Mouse (Mus musculus) erythroblast, embryonic 14.5 days (primary cell): ENCODE data around the gene Ap3d1. TPM values are rescaled to one million over a fixed set of nuclear protein-coding genes. Genes with fewer than 3 reads are reported as not detected.
A peak's percentile ranks its signal among the peaks of the same experiment; 100 is the strongest.

Experiments used
- H3K27me3 ChIP-seq: 2 replicates; pipeline ENCODE4 v1.6.1; 2012; ENCODE audit warnings: inconsistent platforms; ENCODE audit not compliant: control insufficient read depth
- H3K36me3 ChIP-seq: 2 replicates; pipeline ENCODE4 v1.6.1; 2012; ENCODE audit warnings: mild to moderate bottlenecking, inconsistent platforms; ENCODE audit not compliant: control insufficient read depth
- H3K4me1 ChIP-seq: 2 replicates; pipeline ENCODE4 v1.6.1; 2012; ENCODE audit warnings: inconsistent platforms; ENCODE audit not compliant: control insufficient read depth
- H3K4me3 ChIP-seq: replicated peaks from 2 replicates; pipeline ENCODE3; 2012; ENCODE audit warnings: moderate library complexity, mild to moderate bottlenecking, inconsistent platforms
- H3K9me3 ChIP-seq: 2 replicates; pipeline ENCODE4 v1.6.1; 2012; ENCODE audit warnings: low read length, inconsistent platforms, mixed read lengths; ENCODE audit not compliant: control insufficient read depth
- GATA1 ChIP-seq: IDR thresholded peaks from 2 replicates; pipeline ENCODE4 v1.6.1; 2012; ENCODE audit warnings: low read length, inconsistent platforms, mixed read lengths
- TAL1 ChIP-seq: IDR thresholded peaks from 3 replicates; pipeline ENCODE4 v1.6.1; 2012; ENCODE audit warnings: low read length, inconsistent platforms, mixed read lengths
- polyA plus RNA-seq: library from polyadenylated mRNA; stranded (reverse); fragments of >175 nt; gene quantifications from 2 replicates; pipeline ENCODE4 v1.2.3, GENCODE M21; 2012

The Ap3d1 gene
- polyA plus RNA-seq, 1 experiment: 2.6 TPM

GRCm38 (mm10) chr10:80666837-80667412, 75.1 kb downstream of the Ap3d1 start:
- H3K27me3 ChIP-seq: no peaks in the 10 kb centered on the region
- H3K4me1 ChIP-seq: peaks cover 83% of the 10 kb centered on the region
- H3K4me3 ChIP-seq: no peak overlapping the region
- TF ChIP-seq GATA1 (no peak), TAL1 (no peak)
- peaks cover 70% of the 10 kb centered on the region for H3K36me3 ChIP-seq
- no peaks in the 10 kb centered on the region for H3K9me3 ChIP-seq

DNA sequence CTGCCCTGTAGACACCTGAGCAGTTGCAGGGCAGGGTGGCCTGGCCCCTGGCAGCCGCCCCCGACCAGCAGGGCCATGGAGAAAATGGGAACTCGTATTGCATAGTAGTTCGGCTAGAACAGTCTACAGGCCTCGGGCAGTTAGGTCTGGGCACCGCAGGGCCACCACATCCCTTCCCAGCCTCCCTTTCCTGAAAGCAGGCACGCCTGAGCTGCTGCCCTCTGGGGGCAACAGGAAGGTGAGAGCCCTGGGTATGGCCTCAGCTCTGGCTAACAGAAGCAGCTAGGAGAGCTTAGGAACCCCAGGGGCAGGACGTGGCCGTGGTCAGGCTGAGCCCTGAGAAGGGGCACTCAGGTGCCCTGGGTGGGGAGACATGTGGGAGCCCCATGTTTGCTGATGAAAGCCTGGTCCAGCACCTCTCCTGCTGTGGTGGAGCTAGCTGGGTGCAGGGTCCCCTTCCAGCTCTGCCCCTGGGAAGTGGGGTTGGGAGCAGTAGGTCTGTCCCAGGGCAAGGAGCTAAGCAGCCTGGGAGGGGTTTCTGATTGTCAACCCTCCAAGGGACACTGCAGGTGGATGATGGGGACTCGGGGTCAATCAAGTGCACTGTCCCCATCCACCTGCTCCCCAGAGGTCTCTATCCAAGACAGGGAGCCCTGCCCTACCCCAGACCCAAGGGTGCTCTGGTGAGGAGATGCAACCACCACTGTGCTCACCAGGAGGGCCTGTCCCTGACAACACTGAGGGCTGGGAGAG, 75.9 kb downstream of the Ap3d1 start:
- Histone ChIP-seq H3K4me3 (no peak overlapping the region), H3K27me3 (no peaks in the 10 kb centered on the region), H3K4me1 (peaks cover 79% of the 10 kb centered on the region), H3K9me3 (no peaks in the 10 kb centered on the region), H3K36me3 (peaks cover 62% of the 10 kb centered on the region)
- TF ChIP-seq GATA1 (no peak), TAL1 (no peak)

GRCm38 (mm10) chr10:80665459-80665858, 76.6 kb downstream of the Ap3d1 start:
- TF ChIP-seq TAL1: no peak
- no peak for TF ChIP-seq GATA1
- H3K36me3 ChIP-seq: peaks cover 55% of the 10 kb centered on the region
- H3K27me3 ChIP-seq: no peaks in the 10 kb centered on the region
- no peaks in the 10 kb centered on the region for H3K9me3 ChIP-seq
- peaks cover 78% of the 10 kb centered on the region for H3K4me1 ChIP-seq
- H3K4me3 ChIP-seq: peak overlapping the region; percentile 6

- no peaks in the 10 kb centered on the region for H3K27me3 ChIP-seq
- no peak for TF ChIP-seq TAL1
- TF ChIP-seq GATA1: no peak
- peaks cover 73% of the 10 kb centered on the region for H3K4me1 ChIP-seq
- H3K36me3 ChIP-seq: peaks cover 50% of the 10 kb centered on the region
- no peaks in the 10 kb centered on the region for H3K9me3 ChIP-seq
- peak overlapping the region; percentile 27 for H3K4me3 ChIP-seq
These were observed 77.1 kb downstream of the Ap3d1 start for GRCm38 (mm10) chr10:80665016-80665380.

DNA sequence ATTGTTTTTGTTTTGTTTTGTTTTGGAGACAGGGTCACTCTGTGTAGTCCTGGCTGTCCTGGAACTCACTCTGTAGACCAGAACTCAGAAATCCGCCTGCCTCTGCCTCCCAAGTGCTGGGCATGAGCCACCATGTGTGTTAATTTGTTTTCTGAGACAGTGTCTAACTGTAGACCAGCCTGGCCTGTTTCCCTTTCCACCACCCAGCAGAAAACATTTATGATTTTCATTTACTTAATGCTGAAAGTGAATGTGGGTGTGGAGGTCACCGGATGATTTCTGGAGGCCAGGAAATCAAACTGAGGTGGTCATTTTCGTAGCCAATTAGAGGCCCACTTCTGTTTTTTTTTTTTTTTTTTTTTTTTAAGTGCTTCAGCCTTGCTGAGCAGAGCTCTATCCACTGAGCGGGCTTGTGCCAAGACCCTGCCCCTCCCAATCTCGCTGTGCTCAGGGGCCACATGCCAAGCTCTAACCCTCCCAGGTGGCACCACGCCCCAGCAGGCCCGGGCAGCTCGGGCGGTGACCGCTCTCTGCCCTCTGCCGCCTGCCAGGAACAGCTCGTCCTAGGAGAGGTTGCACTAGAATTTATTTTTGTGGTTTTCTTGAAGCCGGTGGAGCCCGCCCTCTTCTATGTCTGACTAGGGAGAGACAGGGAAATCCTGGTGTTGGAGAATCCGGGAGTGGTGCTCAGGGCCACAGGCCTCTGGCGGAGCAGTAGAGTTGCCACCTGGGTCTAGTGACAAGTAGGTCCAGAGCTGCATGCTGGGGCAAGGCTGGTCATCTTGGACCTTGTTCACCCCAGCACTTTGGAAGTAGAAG, 77.7 kb downstream of the Ap3d1 start:
- peaks cover 72% of the 10 kb centered on the region for H3K4me1 ChIP-seq
- no peaks in the 10 kb centered on the region for H3K9me3 ChIP-seq
- peaks cover 44% of the 10 kb centered on the region for H3K36me3 ChIP-seq
- TF ChIP-seq TAL1: no peak
- no peak for TF ChIP-seq GATA1
- H3K4me3 ChIP-seq: peak overlapping the region; percentile 27
- no peaks in the 10 kb centered on the region for H3K27me3 ChIP-seq

GRCm38 (mm10) chr10:80663485-80664196, 78.4 kb downstream of the Ap3d1 start:
- H3K4me3 ChIP-seq: no peak overlapping the region
- H3K4me1 ChIP-seq: peaks cover 72% of the 10 kb centered on the region
- H3K36me3 ChIP-seq: peaks cover 37% of the 10 kb centered on the region
- TF ChIP-seq TAL1: no peak
- TF ChIP-seq GATA1: no peak
- no peaks in the 10 kb centered on the region for H3K9me3 ChIP-seq
- no peaks in the 10 kb centered on the region for H3K27me3 ChIP-seq

DNA sequence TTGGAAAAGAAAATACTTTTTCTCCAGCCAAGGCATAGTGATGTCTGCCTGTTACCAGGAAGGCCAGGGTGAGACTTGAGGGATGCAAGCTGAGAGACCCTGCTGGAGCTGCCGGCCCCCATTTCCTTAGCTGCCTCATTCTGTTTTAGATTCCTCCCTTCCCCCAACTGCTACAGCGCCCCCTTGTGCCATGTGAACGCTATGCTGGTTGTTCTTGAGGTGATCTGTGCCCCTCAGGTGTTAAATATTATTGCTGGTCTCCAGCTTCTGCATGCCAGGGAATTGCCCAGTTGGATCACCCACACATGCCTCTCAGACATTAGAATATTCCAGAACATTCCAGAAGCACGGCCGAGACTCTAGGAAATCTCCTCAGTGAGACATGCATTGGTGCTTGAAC, 80.9 kb downstream of the Ap3d1 start:
- Histone ChIP-seq H3K27me3 (no peaks in the 10 kb centered on the region), H3K36me3 (peaks cover 12% of the 10 kb centered on the region), H3K4me1 (peaks cover 80% of the 10 kb centered on the region), H3K4me3 (no peak overlapping the region), H3K9me3 (no peaks in the 10 kb centered on the region)
- TF ChIP-seq GATA1 (no peak), TAL1 (no peak)

DNA sequence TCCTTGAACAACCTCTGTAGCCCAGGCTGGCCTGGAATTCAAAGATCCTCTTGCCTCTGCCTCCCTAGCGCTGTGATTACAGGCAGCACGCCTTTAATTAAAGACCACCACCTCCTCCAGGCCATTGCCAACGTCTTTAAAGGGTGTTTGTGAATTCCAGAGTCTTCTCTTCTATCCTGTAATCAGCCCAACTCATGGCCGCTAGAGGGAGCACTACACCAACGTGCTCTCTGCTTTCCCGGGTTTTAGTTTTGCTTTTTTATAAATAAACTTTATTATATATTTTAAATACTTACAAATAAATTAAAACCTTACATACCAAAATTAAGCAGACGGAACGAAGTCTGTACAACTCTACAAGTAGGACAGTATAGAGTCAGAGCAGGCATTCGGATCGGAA, 82.9 kb downstream of the Ap3d1 start:
- TF ChIP-seq GATA1 (no peak), TAL1 (no peak)
- Histone ChIP-seq H3K9me3 (no peaks in the 10 kb centered on the region), H3K4me3 (peak overlapping the region; percentile 43), H3K36me3 (no peaks in the 10 kb centered on the region; the same call in 1 of the 2 replicates), H3K27me3 (no peaks in the 10 kb centered on the region), H3K4me1 (peaks cover 80% of the 10 kb centered on the region)
